Mouse (Mus musculus) embryonic facial prominence, embryonic 15.5 days (tissue): ENCODE data around the gene Rsg1. TPM values are rescaled to one million over a fixed set of nuclear protein-coding genes. Genes with fewer than 3 reads are reported as not detected.

Source experiments
- ATAC-seq: fragments of 200-750 bp; cut with Nextera tagmentation; 2 replicates; pipeline ENCODE4 v1.8.0; 2017; ENCODE audit warnings: low read depth, moderate TSS enrichment; ENCODE audit not compliant: insufficient number of reproducible peaks, low FRiP score, low TSS enrichment
- H3K27ac ChIP-seq: fragments of 300-500 bp; sonication (generic); replicated peaks from 2 replicates; pipeline ENCODE4 v1.5.1; 2015; ENCODE audit warnings: mild to moderate bottlenecking, inconsistent platforms
- H3K27me3 ChIP-seq: fragments of 300-500 bp; sonication (generic); 2 replicates; pipeline ENCODE4 v1.6.1; 2015; ENCODE audit warnings: inconsistent platforms
- H3K36me3 ChIP-seq: fragments of 300-500 bp; sonication (generic); 2 replicates; pipeline ENCODE4 v1.6.1; 2015; ENCODE audit warnings: mild to moderate bottlenecking, inconsistent platforms
- H3K4me1 ChIP-seq: fragments of 300-500 bp; sonication (generic); 2 replicates; pipeline ENCODE4 v1.6.1; 2015; ENCODE audit warnings: inconsistent platforms
- H3K4me2 ChIP-seq: fragments of 300-500 bp; sonication (generic); replicated peaks from 2 replicates; pipeline ENCODE4 v1.6.1; 2015; ENCODE audit warnings: mild to moderate bottlenecking, inconsistent platforms
- H3K4me3 ChIP-seq: fragments of 300-500 bp; sonication (generic); replicated peaks from 2 replicates; pipeline ENCODE4 v1.5.1; 2015; ENCODE audit warnings: mild to moderate bottlenecking, inconsistent platforms
- H3K9ac ChIP-seq: fragments of 300-500 bp; sonication (generic); 2 replicates; pipeline ENCODE4 v1.6.1; 2015; ENCODE audit warnings: inconsistent platforms
- H3K9me3 ChIP-seq: fragments of 300-500 bp; sonication (generic); replicated peaks from 2 replicates; pipeline ENCODE4 v1.6.1; 2016; ENCODE audit warnings: inconsistent platforms
- WGBS: fragments of 180-500 bp; shearing (Covaris S2); methylation state at CpG from one replicate; pipeline ENCODE4 v1.1.7; 2015; 5-methylcytosine and 5-hydroxymethylcytosine counted together
- polyA plus RNA-seq: library from polyadenylated mRNA; unstranded; fragments of >200 nt; fragmentation: Nextera tagmentation; extraction: Ambion mirVana; gene quantifications from 2 replicates; pipeline ENCODE4 v1.2.1, GENCODE M21; 2015

Gene Rsg1
- polyA plus RNA-seq, 1 experiment from 2014 or later: 8.1 TPM

- peak overlapping the region; percentile 43 for H3K4me3 ChIP-seq
- peaks cover 54% of the 10 kb centered on the region for H3K4me1 ChIP-seq
- no peaks in the 10 kb centered on the region for H3K36me3 ChIP-seq
- H3K9ac ChIP-seq: no peak overlapping the region
- WGBS: 4% methylated on average over 20 of the region's 20 CpGs
- peak overlapping the region; percentile 40; the same call in 1 of the 2 replicates for H3K27ac ChIP-seq
- no peak for ATAC-seq
- H3K9me3 ChIP-seq: no peaks in the 10 kb centered on the region
- peak overlapping the region; percentile 73 for H3K4me2 ChIP-seq
- H3K27me3 ChIP-seq: peaks cover 18% of the 10 kb centered on the region; the same call in 1 of the 2 replicates
Observed at GRCm38 (mm10) chr4:141238492-141239387, 25.0 kb downstream of the Rsg1 start.

DNA sequence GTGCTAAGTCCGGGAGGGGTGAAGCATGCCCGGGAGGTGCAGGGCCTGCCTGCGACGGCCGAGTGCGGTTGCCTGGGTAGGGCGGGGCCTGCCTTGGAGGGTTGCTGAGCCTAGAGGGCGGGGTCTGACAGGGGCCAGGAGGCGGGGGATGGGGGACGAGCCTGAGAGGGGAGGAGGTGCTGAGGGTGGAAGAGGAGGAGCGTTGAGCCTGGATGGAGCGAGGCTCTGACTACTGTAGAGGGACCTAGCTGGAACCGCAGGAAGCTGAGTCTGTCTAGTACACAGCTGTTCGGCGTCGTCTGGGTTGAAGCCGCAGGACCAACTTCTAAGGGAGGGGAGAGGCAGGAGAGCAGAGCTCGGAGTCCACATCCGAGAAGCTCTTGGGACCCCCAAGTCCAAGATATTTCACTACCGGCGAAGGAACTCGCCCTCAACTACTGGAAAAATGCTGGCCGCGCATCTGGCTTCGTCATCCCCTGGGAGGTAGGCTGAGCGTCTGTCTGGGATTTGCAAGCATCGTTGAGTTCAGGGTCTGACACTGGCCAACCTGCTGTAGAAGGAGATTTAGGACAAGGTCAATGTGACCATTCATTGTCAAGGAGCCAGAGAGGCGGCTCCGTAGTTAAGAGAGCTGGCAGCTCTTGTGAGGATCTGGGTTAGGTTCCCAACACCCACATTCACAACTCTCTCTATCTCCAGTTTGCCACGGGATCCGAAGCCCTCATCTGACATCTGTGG lies 25.8 kb downstream of the Rsg1 start, which contains the start of gene Arhgef19:
Gene Arhgef19, plus strand, starts transcription at position 112 of the 738 bp plus-strand sequence.
- H3K4me2 ChIP-seq: peak within 1 kb of the TSS; percentile 73
- no peak within 1 kb of the TSS for H3K9ac ChIP-seq
- peak; percentile 91 for ATAC-seq
- H3K9me3 ChIP-seq: no peaks in the 10 kb centered on the region
- peak within 1 kb of the TSS; percentile 70 for H3K27ac ChIP-seq
- under 1% methylated on average over 31 of the region's 31 CpGs for WGBS
- H3K27me3 ChIP-seq: peaks cover 18% of the 10 kb centered on the region; the same call in 1 of the 2 replicates
- peaks cover 62% of the 10 kb centered on the region for H3K4me1 ChIP-seq
- H3K4me3 ChIP-seq: peak within 1 kb of the TSS; percentile 43
- no peaks in the 10 kb centered on the region for H3K36me3 ChIP-seq

DNA sequence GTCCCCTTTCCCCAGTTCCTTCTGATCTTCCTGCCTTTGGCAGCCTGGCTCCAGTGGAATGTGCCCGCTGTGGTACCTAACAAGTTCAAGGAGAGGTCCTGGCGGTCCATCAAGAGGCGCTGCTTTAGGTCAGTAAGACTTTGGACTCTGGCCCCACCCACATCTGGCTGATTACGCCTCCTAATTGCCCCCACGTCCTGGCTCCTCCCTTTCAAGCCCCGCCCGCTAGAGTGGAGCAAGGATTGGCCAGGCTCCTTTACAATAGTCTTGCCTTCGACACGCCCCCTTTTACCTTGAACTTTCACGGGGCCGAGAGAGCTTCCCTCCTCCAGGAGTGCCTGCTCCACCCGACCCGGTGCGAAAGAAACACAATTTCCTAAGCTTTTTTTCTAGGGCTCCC lies 26.9 kb downstream of the Rsg1 start:
- H3K4me3 ChIP-seq: peak overlapping the region; percentile 43
- H3K9ac ChIP-seq: no peak overlapping the region
- ATAC-seq: no peak
- peak overlapping the region; percentile 12; the same call in 1 of the 2 replicates for H3K27ac ChIP-seq
- H3K27me3 ChIP-seq: peaks cover 18% of the 10 kb centered on the region; the same call in 1 of the 2 replicates
- H3K4me1 ChIP-seq: peaks cover 71% of the 10 kb centered on the region
- peak overlapping the region; percentile 73 for H3K4me2 ChIP-seq
- H3K9me3 ChIP-seq: no peaks in the 10 kb centered on the region
- no peaks in the 10 kb centered on the region for H3K36me3 ChIP-seq
- WGBS: 4% methylated on average over 14 of the region's 14 CpGs

DNA sequence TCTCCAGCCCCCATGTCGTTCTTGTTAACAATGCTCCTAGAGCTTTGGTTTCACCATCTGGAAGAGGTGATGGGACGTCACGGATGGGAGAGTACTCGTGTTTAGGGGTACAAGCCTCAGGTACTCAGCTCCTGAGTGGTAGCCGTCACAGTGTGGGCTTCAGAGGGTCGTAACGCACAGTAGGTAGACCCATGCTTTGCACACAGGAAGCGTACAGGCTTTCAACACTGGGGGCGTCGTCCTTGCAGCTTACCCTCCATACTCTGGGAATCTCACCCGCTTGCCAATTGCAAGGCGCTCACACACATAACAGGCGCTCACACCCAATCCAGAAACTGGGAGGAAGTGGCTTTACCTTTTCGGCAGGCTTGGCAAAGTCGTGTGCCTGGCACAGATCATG lies 28.1 kb downstream of the Rsg1 start:
- H3K9ac ChIP-seq: no peak overlapping the region
- peaks cover 27% of the 10 kb centered on the region for H3K27me3 ChIP-seq
- H3K4me2 ChIP-seq: peak overlapping the region; percentile 68
- peaks cover 83% of the 10 kb centered on the region for H3K4me1 ChIP-seq
- H3K36me3 ChIP-seq: no peaks in the 10 kb centered on the region
- WGBS: 33% methylated on average over 15 of the region's 15 CpGs
- no peaks in the 10 kb centered on the region for H3K9me3 ChIP-seq
- H3K4me3 ChIP-seq: peak overlapping the region; percentile 46
- H3K27ac ChIP-seq: peak overlapping the region; percentile 94
- no peak for ATAC-seq

DNA sequence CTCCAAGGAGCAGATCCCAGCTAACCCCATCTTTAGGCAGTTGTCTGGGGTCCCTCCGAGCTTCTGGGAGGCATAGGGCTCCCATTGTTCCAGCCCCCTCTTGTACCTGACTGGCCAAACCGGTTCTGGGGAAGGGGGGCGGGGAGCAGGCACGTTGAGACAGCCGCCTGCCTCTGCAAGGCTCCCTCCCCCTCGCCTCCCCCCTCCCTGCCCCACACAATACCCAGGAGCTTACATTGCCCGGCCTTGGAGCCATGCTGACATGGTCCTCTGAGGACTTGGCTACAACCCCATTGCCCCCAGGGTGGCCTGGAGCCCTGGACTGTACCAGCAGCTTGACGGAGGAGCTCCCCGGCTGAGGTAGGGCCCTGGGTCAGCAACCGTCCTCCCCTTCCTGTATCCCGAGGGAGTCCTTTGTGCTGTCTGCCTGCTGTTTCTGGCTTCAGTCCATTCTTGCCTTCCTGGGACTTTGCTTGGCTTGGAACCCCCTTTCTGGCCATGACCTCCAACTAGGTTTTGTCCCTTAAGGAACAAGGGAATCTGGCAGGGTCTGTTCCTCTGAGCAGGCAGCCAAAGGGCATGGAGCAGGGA lies 29.0 kb downstream of the Rsg1 start:
- no peaks in the 10 kb centered on the region for H3K9me3 ChIP-seq
- H3K4me3 ChIP-seq: peak overlapping the region; percentile 46
- no peak overlapping the region for H3K9ac ChIP-seq
- H3K27ac ChIP-seq: peak overlapping the region; percentile 94
- no peaks in the 10 kb centered on the region for H3K36me3 ChIP-seq
- peak; percentile 16; the same call in 1 of the 2 replicates for ATAC-seq
- H3K27me3 ChIP-seq: peaks cover 32% of the 10 kb centered on the region
- WGBS: 8% methylated on average over 11 of the region's 11 CpGs
- peaks cover 92% of the 10 kb centered on the region for H3K4me1 ChIP-seq
- peak overlapping the region; percentile 68 for H3K4me2 ChIP-seq

- WGBS: 59% methylated on average over 5 of the region's 5 CpGs
- Histone ChIP-seq H3K4me2 (peak overlapping the region; percentile 68), H3K4me1 (peaks cover 97% of the 10 kb centered on the region), H3K9me3 (no peaks in the 10 kb centered on the region), H3K9ac (no peak overlapping the region), H3K36me3 (no peaks in the 10 kb centered on the region), H3K27ac (peak overlapping the region; percentile 94), H3K27me3 (peaks cover 37% of the 10 kb centered on the region), H3K4me3 (peak overlapping the region; percentile 46)
- ATAC-seq: no peak
Observed at GRCm38 (mm10) chr4:141243636-141244035, 29.9 kb downstream of the Rsg1 start.

GRCm38 (mm10) chr4:141244401-141244800 lies 30.6 kb downstream of the Rsg1 start:
- Histone ChIP-seq H3K4me2 (peak overlapping the region; percentile 68), H3K27me3 (peaks cover 41% of the 10 kb centered on the region), H3K9me3 (no peaks in the 10 kb centered on the region), H3K36me3 (no peaks in the 10 kb centered on the region), H3K27ac (peak overlapping the region; percentile 94), H3K4me3 (peak overlapping the region; percentile 46), H3K9ac (no peak overlapping the region), H3K4me1 (peaks cover 96% of the 10 kb centered on the region)
- ATAC-seq: no peak
- WGBS: 44% methylated on average over 5 of the region's 5 CpGs

GRCm38 (mm10) chr4:141244931-141245425 lies 31.2 kb downstream of the Rsg1 start:
- WGBS: 4% methylated on average over 9 of the region's 9 CpGs
- H3K4me2 ChIP-seq: peak overlapping the region; percentile 68
- peak overlapping the region; percentile 94 for H3K27ac ChIP-seq
- H3K9ac ChIP-seq: peak overlapping the region; percentile 4; the same call in 1 of the 2 replicates
- peak overlapping the region; percentile 46 for H3K4me3 ChIP-seq
- no peaks in the 10 kb centered on the region for H3K9me3 ChIP-seq
- H3K4me1 ChIP-seq: peaks cover 90% of the 10 kb centered on the region
- H3K36me3 ChIP-seq: no peaks in the 10 kb centered on the region
- ATAC-seq: peak; percentile 46
- H3K27me3 ChIP-seq: peaks cover 42% of the 10 kb centered on the region

DNA sequence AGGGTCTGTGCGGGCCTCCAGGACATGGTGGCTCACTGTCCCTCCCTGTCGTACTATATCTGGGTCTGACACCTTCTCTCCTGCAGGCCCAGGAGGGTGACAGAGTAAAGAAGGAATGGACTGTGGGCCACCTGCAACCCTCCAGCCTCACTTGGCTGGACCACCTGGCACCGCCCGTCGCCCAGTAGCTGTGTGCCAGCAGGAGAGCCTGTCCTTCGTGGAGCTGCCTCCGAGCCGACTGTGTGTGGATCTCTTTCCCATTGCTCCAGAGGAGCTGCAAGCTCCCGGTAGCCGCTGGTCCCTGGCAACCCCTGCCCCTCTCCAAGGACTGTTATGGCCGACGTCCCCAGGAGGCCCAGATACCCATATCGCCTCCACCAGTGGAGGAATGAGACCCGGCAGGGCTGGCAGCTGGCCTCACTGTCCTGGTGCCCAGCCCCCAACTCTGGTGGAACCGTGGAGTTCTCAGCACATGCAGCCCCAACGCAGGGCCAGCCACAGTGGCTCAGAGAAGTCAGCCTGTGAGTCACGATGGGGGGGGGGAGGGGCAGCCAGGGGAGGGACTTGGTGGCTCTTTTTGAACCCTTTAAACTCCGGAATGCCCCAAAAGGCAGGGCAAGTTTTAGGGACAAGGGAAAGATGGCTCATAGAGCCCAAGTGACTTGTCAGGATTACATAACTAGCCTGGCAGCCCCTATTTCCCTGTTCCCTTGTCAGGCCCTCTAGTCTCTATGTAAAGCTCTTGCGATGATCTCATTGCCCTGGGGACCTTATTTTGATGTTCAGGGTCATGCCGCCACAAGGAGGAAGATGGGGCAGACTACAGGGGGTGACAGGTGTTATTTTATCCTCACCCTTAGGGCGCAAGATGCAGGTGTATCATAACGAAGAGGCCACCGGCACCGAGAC lies 32.6 kb downstream of the Rsg1 start:
- Histone ChIP-seq H3K36me3 (peaks cover 11% of the 10 kb centered on the region), H3K4me1 (peaks cover 76% of the 10 kb centered on the region), H3K4me2 (peak overlapping the region; percentile 68), H3K9ac (peak overlapping the region; percentile 35; the same call in 1 of the 2 replicates), H3K27ac (peak overlapping the region; percentile 94), H3K9me3 (no peaks in the 10 kb centered on the region), H3K4me3 (peak overlapping the region; percentile 46), H3K27me3 (peaks cover 38% of the 10 kb centered on the region)
- 26% methylated on average over 24 of the region's 24 CpGs for WGBS
- no peak for ATAC-seq

- Histone ChIP-seq H3K27ac (peak overlapping the region; percentile 94; the same call in 1 of the 2 replicates), H3K27me3 (peaks cover 35% of the 10 kb centered on the region), H3K36me3 (peaks cover 16% of the 10 kb centered on the region), H3K4me2 (peak overlapping the region; percentile 68), H3K4me3 (peak overlapping the region; percentile 46), H3K9me3 (no peaks in the 10 kb centered on the region), H3K4me1 (peaks cover 70% of the 10 kb centered on the region), H3K9ac (0 out of 2 replicates have a peak overlapping the region, but pooled peaks have one; percentile 35)
- 6% methylated on average over 17 of the region's 17 CpGs for WGBS
- ATAC-seq: no peak
Observed at GRCm38 (mm10) chr4:141246998-141247350, 33.2 kb downstream of the Rsg1 start.
